Mouse (Mus musculus) CH12.LX (cell line): Measurements from ENCODE around the gene Sox9. TPM values are rescaled to one million over a fixed set of nuclear protein-coding genes. Genes with fewer than 3 reads are reported as not detected.

Experiments used
- DNase-seq: peaks from one replicate; pipeline ENCODE4 v3.0.0-alpha.2; 2013; ENCODE audit errors: extremely low read depth
- H3K27ac ChIP-seq: 2 replicates; pipeline ENCODE4 v1.5.1; 2012; ENCODE audit warnings: low read depth, mild to moderate bottlenecking, control low read depth, moderate library complexity; ENCODE audit not compliant: insufficient read depth
- H3K27me3 ChIP-seq: replicated peaks from 2 replicates; pipeline ENCODE3; 2012; ENCODE audit warnings: inconsistent platforms
- H3K36me3 ChIP-seq, 2 experiments: replicated peaks in 1 of 2; 2 replicates each; pipeline versions ENCODE3 to v1.6.1; 2012; ENCODE audit warnings: inconsistent platforms in 1 of 2, low read length in 1 of 2, mild to moderate bottlenecking in 1 of 2, mixed read lengths in 1 of 2, moderate library complexity in 1 of 2; ENCODE audit not compliant: control insufficient read depth in 1 of 2, insufficient read depth in 1 of 2
- H3K4me1 ChIP-seq, 2 experiments: 2 replicates each; pipeline ENCODE4 v1.6.1; 2012; ENCODE audit warnings: inconsistent platforms in 1 of 2, moderate library complexity in 1 of 2; ENCODE audit not compliant: insufficient read depth in 2 of 2, control insufficient read depth in 1 of 2
- H3K4me2 ChIP-seq: 2 replicates; pipeline ENCODE4 v1.6.1; 2012; ENCODE audit warnings: low read depth, mild to moderate bottlenecking, control low read depth; ENCODE audit not compliant: poor library complexity, insufficient read depth, severe bottlenecking
- H3K4me3 ChIP-seq, 3 experiments: fragments of 150-350 bp in 1 of 3; sonication (generic) in 1 of 3; replicated peaks in 1 of 3; 2 replicates each; pipeline versions ENCODE3 to v1.5.1; 2011 to 2012; ENCODE audit warnings: low read depth in 2 of 3, low read length in 2 of 3, mild to moderate bottlenecking in 2 of 3, moderate library complexity in 2 of 3, control low read depth in 1 of 3, improper control_type of control experiment in 1 of 3, inconsistent platforms in 1 of 3, mixed read lengths in 1 of 3; ENCODE audit not compliant: poor library complexity in 1 of 3
- H3K79me2 ChIP-seq: replicated peaks from 2 replicates; pipeline ENCODE4 v1.6.1; 2012; ENCODE audit warnings: mild to moderate bottlenecking, moderate library complexity; ENCODE audit not compliant: control insufficient read depth, poor library complexity, insufficient read depth, severe bottlenecking; ENCODE audit errors: extremely low read depth
- H3K9ac ChIP-seq: 2 replicates; pipeline ENCODE4 v1.6.1; 2012; ENCODE audit warnings: low read depth, mild to moderate bottlenecking, control low read depth, moderate library complexity; ENCODE audit not compliant: insufficient read depth
- H3K9me3 ChIP-seq: replicated peaks from 2 replicates; pipeline ENCODE3; 2012; ENCODE audit warnings: low read length, inconsistent platforms, mixed read lengths
- CHD1 ChIP-seq: IDR thresholded peaks from 2 replicates; pipeline ENCODE4 v1.6.1; 2012; ENCODE audit warnings: low read depth, low read length, improper control_type of control experiment, inconsistent platforms
- CHD2 ChIP-seq: IDR thresholded peaks from 2 replicates; pipeline ENCODE4 v1.6.1; 2011; ENCODE audit warnings: low read length, improper control_type of control experiment
- KAT2A ChIP-seq: IDR thresholded peaks from 2 replicates; pipeline ENCODE4 v1.6.1; 2012; ENCODE audit warnings: low read length, improper control_type of control experiment, inconsistent platforms; ENCODE audit not compliant: insufficient replicate concordance
- MEF2A ChIP-seq: IDR thresholded peaks from 2 replicates; pipeline ENCODE4 v1.6.1; 2014; ENCODE audit warnings: low read depth, mild to moderate bottlenecking, inconsistent platforms, low read length, improper control_type of control experiment, borderline replicate concordance
- POLR2A ChIP-seq: IDR thresholded peaks from 2 replicates; pipeline ENCODE4 v1.6.1; 2011; ENCODE audit warnings: low read depth, mild to moderate bottlenecking, improper control_type of control experiment, low read length
- RAD21 ChIP-seq: IDR thresholded peaks from 2 replicates; pipeline ENCODE4 v1.6.1; 2011; ENCODE audit warnings: low read depth, mild to moderate bottlenecking, low read length, improper control_type of control experiment, moderate library complexity
- RCOR1 ChIP-seq: conservative IDR thresholded peaks from 2 replicates; pipeline ENCODE4 v1.6.1; 2012; ENCODE audit warnings: low read depth, mild to moderate bottlenecking, inconsistent platforms, low read length, improper control_type of control experiment
- dilution Hi-C: fragments of 300-500 bp; cut with MboI; formaldehyde crosslinking; loops from 2 replicates; pipeline ENCODE4 v1.14.3; 2020; ENCODE audit warnings: low sequenced_read_pairs; ENCODE audit not compliant: extremely low pct_unique_long_range_greater_than_20kb, extremely low pct_ligation_motif_present
- in situ Hi-C: fragments of 300-500 bp; cut with MboI; formaldehyde crosslinking; loops from 3 replicates; pipeline ENCODE4 v1.14.3; 2019; ENCODE audit warnings: low sequenced_read_pairs, low pct_ligation_motif_present, low pct_unique_long_range_greater_than_20kb, mixed read lengths
- polyA plus RNA-seq: library from polyadenylated mRNA; unstranded; fragments of >175 nt; gene quantifications from 2 replicates; pipeline ENCODE4 v1.2.1, GENCODE M21; 2012; ENCODE audit warnings: low read depth; ENCODE audit not compliant: insufficient read length
- total RNA-seq, 2 experiments: library from RNA; depleted of rRNA; stranded (reverse); fragments of 300-350 nt in 1 of 2; fragments of >200 nt in 1 of 2; gene quantifications; 2 replicates each; pipeline ENCODE4 v1.2.3; 2012 to 2014

The Sox9 gene
- total and polyA plus RNA-seq, 3 experiments, result not detected

- H3K9me3 ChIP-seq, result peaks cover 48% of the 10 kb centered on the region
- H3K4me1 ChIP-seq, result no peaks in the 10 kb centered on the region
- in situ Hi-C loops, result no loop called here
- no peak overlapping the region for H3K27ac ChIP-seq
- no peak overlapping the region for H3K4me2 ChIP-seq
- H3K4me3 ChIP-seq, result no peak overlapping the region
- TF ChIP-seq RCOR1, result no peak
- no peak for TF ChIP-seq POLR2A
- TF ChIP-seq, all 38 proteins: peak for 0
- Histone ChIP-seq H3K27me3 (no peaks in the 10 kb centered on the region), H3K36me3 (no peaks in the 10 kb centered on the region), H3K79me2 (no peaks in the 10 kb centered on the region), H3K9ac (no peak overlapping the region)
- dilution Hi-C loops, result no loop called here
- DNase-seq, result no peak
These were observed 14.4 kb upstream of the Sox9 start for GRCm38 (mm10) chr11:112767531-112768041.

- DNase-seq, result no peak
- TF ChIP-seq KAT2A (no peak), MEF2A (no peak), CHD2 (no peak)
- Histone ChIP-seq H3K36me3 (no peaks in the 10 kb centered on the region), H3K4me3 (no peak overlapping the region), H3K79me2 (no peaks in the 10 kb centered on the region), H3K27ac (no peak overlapping the region), H3K4me1 (no peaks in the 10 kb centered on the region), H3K4me2 (no peak overlapping the region), H3K9me3 (peaks cover 56% of the 10 kb centered on the region), H3K27me3 (no peaks in the 10 kb centered on the region), H3K9ac (no peak overlapping the region)
- in situ Hi-C loops (no loop called here), dilution Hi-C loops (no loop called here)
These were observed 9.2 kb upstream of the Sox9 start for GRCm38 (mm10) chr11:112772791-112773355.

GRCm38 (mm10) chr11:112779762-112780161 lies 2.3 kb upstream of the Sox9 start:
- Histone ChIP-seq H3K4me3 (no peak overlapping the region), H3K9me3 (peaks cover 70% of the 10 kb centered on the region), H3K79me2 (no peaks in the 10 kb centered on the region), H3K4me2 (no peak overlapping the region), H3K36me3 (no peaks in the 10 kb centered on the region), H3K4me1 (no peaks in the 10 kb centered on the region), H3K27ac (no peak overlapping the region), H3K9ac (no peak overlapping the region), H3K27me3 (no peaks in the 10 kb centered on the region)
- dilution Hi-C loops, result no loop called here
- peak; percentile 13 for TF ChIP-seq RAD21
- TF ChIP-seq CHD1, result no peak
- DNase-seq, result no peak
- in situ Hi-C loops, result no loop called here
